Mouse (Mus musculus) kidney, adult 2 months (tissue): ENCODE measurements around the gene Mitf.

Experiments used
- CTCF ChIP-seq: fragments of 200-500 bp; conservative IDR thresholded peaks from 2 replicates; pipeline ENCODE4 v1.5.1; 2011; ENCODE audit warnings: low read depth, mild to moderate bottlenecking, control low read depth, low read length, moderate library complexity, mixed read lengths; ENCODE audit not compliant: insufficient read depth, insufficient read length
- POLR2A ChIP-seq: fragments of 200-500 bp; IDR thresholded peaks from one replicate; pipeline ENCODE4 v1.6.1; 2011; ENCODE audit warnings: low read depth, low read length, control low read depth

GRCm38 (mm10) chr6:97956636-97957035 lies 149.8 kb downstream of the Mitf start:
- no peak for TF ChIP-seq CTCF
- no peak for TF ChIP-seq POLR2A
